Mouse (Mus musculus) liver, adult 2 months (tissue): Measurements from ENCODE around the gene Ptgr2. TPM values are rescaled to one million over a fixed set of nuclear protein-coding genes. Genes with fewer than 3 reads are reported as not detected.

Experiments
- DNase-seq: peaks from one replicate; pipeline ENCODE4 v3.0.0-alpha.2; 2011; ENCODE audit warnings: low read depth, low spot score; ENCODE audit errors: extremely low read depth
- H3K27ac ChIP-seq: fragments of 200-500 bp; replicated peaks from 2 replicates; pipeline ENCODE4 v1.5.1; 2012; ENCODE audit warnings: low read depth, mild to moderate bottlenecking, control low read depth, inconsistent platforms, low read length; ENCODE audit not compliant: insufficient read depth
- H3K27me3 ChIP-seq: fragments of 200-500 bp; 2 replicates; pipeline ENCODE4 v1.6.1; 2012; ENCODE audit warnings: mild to moderate bottlenecking, moderate library complexity, low read length, inconsistent platforms; ENCODE audit not compliant: control insufficient read depth, insufficient read depth
- H3K36me3 ChIP-seq: fragments of 200-500 bp; 2 replicates; pipeline ENCODE4 v1.6.1; 2012; ENCODE audit warnings: low read length, inconsistent platforms; ENCODE audit not compliant: control insufficient read depth, insufficient read depth
- H3K4me1 ChIP-seq: fragments of 200-500 bp; 2 replicates; pipeline ENCODE4 v1.6.1; 2011; ENCODE audit warnings: low read length; ENCODE audit not compliant: control insufficient read depth, insufficient read depth
- H3K4me3 ChIP-seq: fragments of 200-500 bp; 2 replicates; pipeline ENCODE4 v1.5.1; 2011; ENCODE audit warnings: low read depth, mild to moderate bottlenecking, control low read depth, low read length, moderate library complexity; ENCODE audit not compliant: insufficient read depth
- H3K79me2 ChIP-seq: fragments of 200-500 bp; 2 replicates; pipeline ENCODE4 v1.6.1; 2012; ENCODE audit warnings: inconsistent platforms, mild to moderate bottlenecking, low read length, moderate library complexity; ENCODE audit not compliant: control insufficient read depth, insufficient read depth
- H3K9ac ChIP-seq: fragments of 200-500 bp; 2 replicates; pipeline ENCODE4 v1.6.1; 2012; ENCODE audit warnings: low read depth, mild to moderate bottlenecking, control low read depth, inconsistent platforms, low read length
- CTCF ChIP-seq: fragments of 200-500 bp; IDR thresholded peaks from 2 replicates; pipeline ENCODE4 v1.5.1; 2011; ENCODE audit warnings: low read depth, low read length, control low read depth
- POLR2A ChIP-seq: fragments of 200-500 bp; IDR thresholded peaks from 2 replicates; pipeline ENCODE4 v1.6.1; 2011; ENCODE audit warnings: low read length, control low read depth; ENCODE audit not compliant: insufficient read depth; ENCODE audit errors: extremely low read depth
- WGBS: fragments of 180-500 bp; shearing (Covaris S2); methylation state at CpG from one replicate; pipeline ENCODE4 v1.1.7; 2018; 5-methylcytosine and 5-hydroxymethylcytosine counted together
- polyA plus RNA-seq: library from polyadenylated mRNA; depleted of rRNA; stranded (reverse); fragments of >200 nt; gene quantifications from 2 replicates; pipeline ENCODE4 v1.2.3, GENCODE M21; 2012; rRNA removed
- total RNA-seq: library from RNA; depleted of rRNA; stranded (reverse); fragments of >200 nt; gene quantifications from 2 replicates; pipeline ENCODE4 v1.2.3, GENCODE M21; 2014; rRNA removed

The Ptgr2 gene
- total and polyA plus RNA-seq, 2 experiments, result 16.3 to 75.3 TPM

DNA sequence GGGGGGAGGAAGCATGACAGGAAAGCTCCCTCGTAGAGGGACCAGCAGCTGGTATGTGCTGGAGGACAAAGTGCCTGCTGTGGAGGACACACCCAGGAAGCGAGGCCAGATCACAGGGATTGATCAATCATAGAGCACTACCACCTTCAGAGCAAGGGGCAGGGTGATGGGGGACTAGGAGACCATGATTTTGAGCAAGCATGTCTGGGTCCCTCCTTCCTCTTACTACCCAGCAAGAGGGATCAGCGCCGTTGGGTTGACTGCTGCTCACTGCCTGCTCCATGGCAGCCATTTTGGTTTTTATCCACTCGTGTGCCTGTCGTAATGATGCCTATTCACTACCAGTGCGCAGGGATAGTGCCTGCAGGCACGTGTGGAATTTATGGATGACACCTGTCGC is 79.3 kb downstream of the Ptgr2 start:
- Histone ChIP-seq H3K36me3 (peaks cover 5% of the 10 kb centered on the region; the same call in 1 of the 2 replicates), H3K27ac (no peak overlapping the region), H3K4me3 (no peak overlapping the region), H3K79me2 (peaks cover 16% of the 10 kb centered on the region; the same call in 1 of the 2 replicates), H3K4me1 (0 out of 2 replicates have a peak, but pooled peaks cover 2% of the 10 kb centered on the region), H3K9ac (no peak overlapping the region), H3K27me3 (no peaks in the 10 kb centered on the region)
- no peak for DNase-seq
- TF ChIP-seq POLR2A (no peak), CTCF (no peak)
- WGBS, result 80% methylated on average over 9 of the region's 9 CpGs

DNA sequence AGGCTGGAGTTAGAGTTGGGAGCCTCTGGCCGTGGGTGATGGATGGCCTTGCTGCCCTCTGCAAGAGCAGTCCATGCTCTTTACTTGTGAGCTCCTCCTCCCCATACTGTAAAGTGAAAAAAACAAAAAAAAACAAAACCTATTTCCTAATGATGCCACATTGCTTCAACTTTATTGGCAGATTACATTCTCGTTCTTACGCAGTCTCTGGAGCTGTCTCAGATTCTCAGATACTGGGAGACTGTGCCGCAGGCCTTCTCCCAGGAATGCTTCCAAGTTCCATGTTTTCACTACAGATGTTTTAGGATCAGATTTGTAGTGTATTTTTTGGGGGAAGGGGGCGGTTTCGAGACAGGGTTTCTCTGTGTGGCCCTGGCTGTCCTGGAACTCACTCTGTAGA is 80.1 kb downstream of the Ptgr2 start:
- Histone ChIP-seq H3K36me3 (peaks cover 5% of the 10 kb centered on the region; the same call in 1 of the 2 replicates), H3K79me2 (peaks cover 16% of the 10 kb centered on the region; the same call in 1 of the 2 replicates), H3K27ac (no peak overlapping the region), H3K4me1 (0 out of 2 replicates have a peak, but pooled peaks cover 2% of the 10 kb centered on the region), H3K4me3 (no peak overlapping the region), H3K27me3 (no peaks in the 10 kb centered on the region), H3K9ac (no peak overlapping the region)
- TF ChIP-seq CTCF (no peak), POLR2A (no peak)
- 90% methylated on average over 6 of the region's 6 CpGs for WGBS
- DNase-seq, result no peak

Other genes starting within 250 kb of the Ptgr2 start
- gene Acot4, start 246.9 kb upstream of the Ptgr2 start, total RNA-seq, result 43.4 and 53.4 TPM in 2 replicates
- 44.7 and 71.6 TPM in 2 replicates for gene Acot4, start 246.9 kb upstream of the Ptgr2 start, polyA plus RNA-seq
- not detected in 2 replicates for gene Gm49366, start 246.3 kb upstream of the Ptgr2 start, total RNA-seq
- not detected in 2 replicates for gene Gm49366, start 246.3 kb upstream of the Ptgr2 start, polyA plus RNA-seq
- 45.4 and 58.2 TPM in 2 replicates for gene Acot3, start 233.1 kb upstream of the Ptgr2 start, total RNA-seq
- 33.7 and 59.9 TPM in 2 replicates for gene Acot3, start 233.1 kb upstream of the Ptgr2 start, polyA plus RNA-seq
- gene Acot5, start 215.9 kb upstream of the Ptgr2 start, total RNA-seq, result not detected in 2 replicates
- gene Acot5, start 215.9 kb upstream of the Ptgr2 start, polyA plus RNA-seq, result 0.06 TPM in 1 of 2 replicates, not detected in the other
- gene Acot6, start 184.6 kb upstream of the Ptgr2 start, total RNA-seq, result 0.74 and 1.1 TPM in 2 replicates
- gene Acot6, start 184.6 kb upstream of the Ptgr2 start, polyA plus RNA-seq, result 0.97 and 1.1 TPM in 2 replicates
- gene Dnal1, start 170.9 kb upstream of the Ptgr2 start, total RNA-seq, result 0.40 and 0.46 TPM in 2 replicates
- gene Dnal1, start 170.9 kb upstream of the Ptgr2 start, polyA plus RNA-seq, result 0.29 and 0.38 TPM in 2 replicates
- gene Pnma1, start 136.7 kb upstream of the Ptgr2 start, total RNA-seq, result 0.18 and 0.20 TPM in 2 replicates
- gene Pnma1, start 136.7 kb upstream of the Ptgr2 start, polyA plus RNA-seq, result not detected in 2 replicates
- gene Elmsan1, start 66.4 kb upstream of the Ptgr2 start, total RNA-seq, result 2.3 and 3.2 TPM in 2 replicates
- 3.4 and 3.8 TPM in 2 replicates for gene Elmsan1, start 66.4 kb upstream of the Ptgr2 start, polyA plus RNA-seq
- 20.4 and 23.2 TPM in 2 replicates for gene Zfp410, start 31.6 kb downstream of the Ptgr2 start, total RNA-seq
- 11.8 and 12.5 TPM in 2 replicates for gene Zfp410, start 31.6 kb downstream of the Ptgr2 start, polyA plus RNA-seq
- 21.2 and 23.0 TPM in 2 replicates for gene Coq6, start 76.4 kb downstream of the Ptgr2 start, total RNA-seq
- 25.1 and 27.8 TPM in 2 replicates for gene Coq6, start 76.4 kb downstream of the Ptgr2 start, polyA plus RNA-seq
- 0.09 and 0.13 TPM in 2 replicates for gene Fam161b, start 76.6 kb downstream of the Ptgr2 start, total RNA-seq
- 0.15 and 0.16 TPM in 2 replicates for gene Fam161b, start 76.6 kb downstream of the Ptgr2 start, polyA plus RNA-seq
- gene Entpd5, start 123.8 kb downstream of the Ptgr2 start, total RNA-seq, result 157 and 161 TPM in 2 replicates
- gene Entpd5, start 123.8 kb downstream of the Ptgr2 start, polyA plus RNA-seq, result 52.6 and 62.7 TPM in 2 replicates
- 0.18 and 0.27 TPM in 2 replicates for gene Bbof1, start 123.8 kb downstream of the Ptgr2 start, total RNA-seq
- gene Bbof1, start 123.8 kb downstream of the Ptgr2 start, polyA plus RNA-seq, result not detected in 2 replicates
- 5.0 and 5.9 TPM in 2 replicates for gene Rnf113a2, start 132.0 kb downstream of the Ptgr2 start, total RNA-seq
- gene Rnf113a2, start 132.0 kb downstream of the Ptgr2 start, polyA plus RNA-seq, result 2.8 TPM in 2 replicates
- 370 and 371 TPM in 2 replicates for gene Aldh6a1, start 165.8 kb downstream of the Ptgr2 start, total RNA-seq
- 104 and 121 TPM in 2 replicates for gene Aldh6a1, start 165.8 kb downstream of the Ptgr2 start, polyA plus RNA-seq
- gene Lin52, start 166.2 kb downstream of the Ptgr2 start, total RNA-seq, result 6.7 and 8.7 TPM in 2 replicates
- gene Lin52, start 166.2 kb downstream of the Ptgr2 start, polyA plus RNA-seq, result 5.9 and 6.2 TPM in 2 replicates